Mouse (Mus musculus): ENCODE results near the gene Armc12.

DNA sequence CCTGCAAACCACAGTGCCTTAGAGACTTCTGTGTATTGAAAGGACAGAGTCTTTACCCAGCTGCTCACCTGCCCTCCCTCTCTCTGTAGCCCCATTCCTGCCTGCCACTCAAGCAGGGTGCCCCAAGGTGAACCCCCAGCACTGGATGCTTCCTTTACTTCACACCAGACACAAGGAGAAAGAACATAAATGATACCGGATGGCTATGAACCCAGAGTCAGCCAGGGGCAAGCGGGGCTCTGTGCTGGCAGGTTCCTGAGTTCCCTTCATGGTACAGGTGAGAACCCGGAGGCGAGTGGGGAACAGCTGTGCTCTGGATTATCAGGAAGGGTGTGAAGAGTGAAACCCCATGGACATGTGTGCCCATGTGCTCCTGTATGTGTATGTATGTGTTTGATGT is 25.0 kb upstream of the Armc12 start:
- TF ChIP-seq TCF12 (IDR thresholded peaks at IDR 0.05; ENCODE audit: insufficient read depth, poor library complexity, severe bottlenecking) (no peak), POLR2A (IDR thresholded peaks at IDR 0.05; ENCODE audit: insufficient read length, low read depth) (no peak), MAX (IDR thresholded peaks at IDR 0.05; ENCODE audit: low read depth) (no peak), MYOG (IDR thresholded peaks at IDR 0.05; ENCODE audit: control insufficient read depth in 1 of 3, insufficient read depth in 1 of 3, insufficient read length in 2 of 3, low read depth in 2 of 3) (no peak), USF1 (IDR thresholded peaks at IDR 0.05; ENCODE audit: low read depth) (no peak), MYOD1 (IDR thresholded peaks at IDR 0.05; ENCODE audit: control insufficient read depth in 1 of 3, insufficient read length in 2 of 3, low read depth in 2 of 3) (no peak), POLR2AphosphoS2 (IDR thresholded peaks at IDR 0.05; ENCODE audit: insufficient read length, low read depth) (no peak), E2F4 (IDR thresholded peaks at IDR 0.05; ENCODE audit: insufficient read depth) (no peak), CEBPB (IDR thresholded peaks at IDR 0.05; ENCODE audit: insufficient read depth, poor library complexity, severe bottlenecking) (no peak), REST (IDR thresholded peaks at IDR 0.05; ENCODE audit: insufficient read depth, insufficient read length) (no peak)
